Mouse (Mus musculus): Measurements from ENCODE around the gene Chn2. TPM values are rescaled to one million over a fixed set of nuclear protein-coding genes. Genes with fewer than 3 reads are reported as not detected.

Gene Chn2
- total RNA-seq, 2 experiments from 2014 or later: 2.3 to 2.5 TPM

- no peak for ATAC-seq (replicated peaks; ENCODE audit: low FRiP score, poor library complexity, severe bottlenecking)
These were observed 74.0 kb downstream of the Chn2 start for GRCm38 (mm10) chr6:54113338-54113737.

GRCm38 (mm10) chr6:54114412-54114811, 75.1 kb downstream of the Chn2 start:
- ATAC-seq (replicated peaks; ENCODE audit: low FRiP score, poor library complexity, severe bottlenecking): no peak

GRCm38 (mm10) chr6:54116299-54116698, 76.9 kb downstream of the Chn2 start:
- ATAC-seq (replicated peaks; ENCODE audit: low FRiP score, poor library complexity, severe bottlenecking): no peak

- ATAC-seq (replicated peaks; ENCODE audit: low FRiP score, poor library complexity, severe bottlenecking): no peak
These were observed 77.7 kb downstream of the Chn2 start for GRCm38 (mm10) chr6:54117001-54117591.

- no peak for ATAC-seq (replicated peaks; ENCODE audit: low FRiP score, poor library complexity, severe bottlenecking)
These were observed 79.0 kb downstream of the Chn2 start for GRCm38 (mm10) chr6:54118395-54118794.

GRCm38 (mm10) chr6:54118897-54119296, 79.5 kb downstream of the Chn2 start:
- no peak for ATAC-seq (replicated peaks; ENCODE audit: low FRiP score, poor library complexity, severe bottlenecking)

- no peak for ATAC-seq (replicated peaks; ENCODE audit: low FRiP score, poor library complexity, severe bottlenecking)
These were observed 80.1 kb downstream of the Chn2 start for GRCm38 (mm10) chr6:54119461-54119860.

- no peak for ATAC-seq (replicated peaks; ENCODE audit: low FRiP score, poor library complexity, severe bottlenecking)
These were observed 80.7 kb downstream of the Chn2 start for GRCm38 (mm10) chr6:54119885-54120666.

GRCm38 (mm10) chr6:54120889-54121288, 81.5 kb downstream of the Chn2 start:
- ATAC-seq (replicated peaks; ENCODE audit: low FRiP score, poor library complexity, severe bottlenecking): no peak

- ATAC-seq (replicated peaks; ENCODE audit: low FRiP score, poor library complexity, severe bottlenecking): no peak
These were observed 85.2 kb downstream of the Chn2 start for GRCm38 (mm10) chr6:54124519-54124918.

GRCm38 (mm10) chr6:54125536-54125935, 86.2 kb downstream of the Chn2 start:
- ATAC-seq (replicated peaks; ENCODE audit: low FRiP score, poor library complexity, severe bottlenecking): no peak

- no peak for ATAC-seq (replicated peaks; ENCODE audit: low FRiP score, poor library complexity, severe bottlenecking)
These were observed 87.1 kb downstream of the Chn2 start for GRCm38 (mm10) chr6:54126225-54126992.

- ATAC-seq (replicated peaks; ENCODE audit: low FRiP score, poor library complexity, severe bottlenecking): no peak
These were observed 87.8 kb downstream of the Chn2 start for GRCm38 (mm10) chr6:54126993-54127697.

GRCm38 (mm10) chr6:54128702-54129101, 89.3 kb downstream of the Chn2 start:
- no peak for ATAC-seq (replicated peaks; ENCODE audit: low FRiP score, poor library complexity, severe bottlenecking)

- ATAC-seq (replicated peaks; ENCODE audit: low FRiP score, poor library complexity, severe bottlenecking): no peak
These were observed 90.2 kb downstream of the Chn2 start for GRCm38 (mm10) chr6:54129570-54129969.

- ATAC-seq (replicated peaks; ENCODE audit: low FRiP score, poor library complexity, severe bottlenecking): no peak
These were observed 91.5 kb downstream of the Chn2 start for GRCm38 (mm10) chr6:54130881-54131280.

GRCm38 (mm10) chr6:54132576-54132975, 93.2 kb downstream of the Chn2 start:
- no peak for ATAC-seq (replicated peaks; ENCODE audit: low FRiP score, poor library complexity, severe bottlenecking)

GRCm38 (mm10) chr6:54133231-54133630, 93.9 kb downstream of the Chn2 start:
- no peak for ATAC-seq (replicated peaks; ENCODE audit: low FRiP score, poor library complexity, severe bottlenecking)

GRCm38 (mm10) chr6:54138157-54138556, 98.8 kb downstream of the Chn2 start:
- no peak for ATAC-seq (replicated peaks; ENCODE audit: low FRiP score, poor library complexity, severe bottlenecking)

GRCm38 (mm10) chr6:54140488-54140887, 101.1 kb downstream of the Chn2 start:
- no peak for ATAC-seq (replicated peaks; ENCODE audit: low FRiP score, poor library complexity, severe bottlenecking)

Data from erythroblast, adult 5-6 weeks (primary cell).